Mouse (Mus musculus): ENCODE measurements at regions not wholly inside any gene's neighbourhood (a gene's known extent, or its start where the extent isn't known, plus 50 kb on each side); places are given as distances from the start of the nearest gene placed in this dataset.

DNA sequence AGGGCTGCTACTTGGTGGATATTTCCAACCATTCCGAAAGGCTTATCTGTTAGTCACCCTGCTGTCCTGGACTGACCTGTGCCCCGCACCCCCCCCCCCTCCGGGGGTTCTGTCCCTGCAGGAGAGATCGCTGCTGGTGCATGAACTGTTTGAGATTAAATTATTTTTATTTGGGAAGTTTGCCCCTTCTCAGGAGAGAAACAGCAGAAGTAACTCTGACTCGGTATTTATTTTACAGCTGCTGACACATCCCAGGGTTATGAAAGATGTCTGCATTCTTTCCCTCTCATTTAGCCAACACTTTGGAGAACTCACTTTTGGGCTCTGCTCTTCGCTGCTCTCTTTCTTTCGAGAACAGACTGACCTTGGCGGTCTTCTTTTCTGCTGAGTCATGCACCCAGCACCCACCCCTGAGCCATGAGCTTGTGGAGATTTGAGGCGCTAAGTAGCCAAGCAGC lies 99.5 kb upstream of the Rgma start:
- DNase-seq (ENCODE audit: low spot score) = no peak

- no peak for DNase-seq (ENCODE audit: low spot score)
Observed at GRCm38 (mm10) chr7:73278616-73279015, 96.7 kb upstream of the Rgma start.

GRCm38 (mm10) chr7:73279936-73280445 lies 95.3 kb upstream of the Rgma start:
- no peak for DNase-seq (ENCODE audit: low spot score)

GRCm38 (mm10) chr7:73286244-73286643 lies 89.1 kb upstream of the Rgma start:
- no peak for DNase-seq (ENCODE audit: low spot score)

DNA sequence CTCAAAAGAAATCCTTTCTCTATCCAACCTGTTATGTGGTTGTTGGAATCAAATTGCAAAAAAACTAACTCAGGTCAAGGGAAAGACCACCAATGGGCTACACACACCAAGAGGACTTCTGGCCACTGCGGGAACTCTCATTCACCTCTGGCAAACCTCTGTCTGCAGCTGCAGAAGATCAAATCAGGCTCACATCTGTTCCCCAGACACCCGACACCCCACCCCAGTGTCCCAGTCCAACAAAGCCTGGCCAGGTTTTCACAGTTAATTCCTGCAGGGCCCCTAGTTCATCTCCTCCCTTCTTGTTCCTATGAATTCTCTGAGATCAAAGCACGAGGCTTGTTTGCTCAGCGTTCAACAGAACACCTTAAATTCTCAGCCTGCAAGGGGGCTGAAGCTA lies 82.0 kb upstream of the Rgma start:
- no peak for DNase-seq (ENCODE audit: low spot score)

DNA sequence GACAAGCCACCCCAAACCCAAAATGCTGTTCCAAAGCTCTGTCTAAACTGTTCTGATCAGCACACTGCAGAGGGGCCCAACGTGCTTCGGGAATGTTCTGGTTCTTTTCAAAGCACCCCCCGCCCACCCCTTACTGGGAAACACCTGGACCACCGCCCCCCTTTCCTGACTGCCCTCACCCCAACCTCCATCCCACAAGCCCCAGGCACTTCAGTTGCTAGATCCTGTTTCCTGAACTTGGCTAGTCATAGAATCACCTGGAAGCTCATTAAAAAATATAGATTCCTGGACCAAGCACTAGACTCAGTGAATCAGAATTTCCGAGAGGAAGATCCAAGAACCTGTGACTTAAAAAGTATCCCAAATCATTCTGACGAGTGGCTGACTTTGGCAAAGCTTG lies 80.9 kb upstream of the Rgma start:
- no peak for DNase-seq (ENCODE audit: low spot score)

- no peak for DNase-seq (ENCODE audit: low spot score)
Observed at GRCm38 (mm10) chr7:73302501-73302900, 72.8 kb upstream of the Rgma start.

- no peak for DNase-seq (ENCODE audit: low spot score)
Observed at GRCm38 (mm10) chr7:73303818-73304217, 71.5 kb upstream of the Rgma start.

- no peak for DNase-seq (ENCODE audit: low spot score)
Observed at GRCm38 (mm10) chr7:73304799-73305198, 70.5 kb upstream of the Rgma start.

DNA sequence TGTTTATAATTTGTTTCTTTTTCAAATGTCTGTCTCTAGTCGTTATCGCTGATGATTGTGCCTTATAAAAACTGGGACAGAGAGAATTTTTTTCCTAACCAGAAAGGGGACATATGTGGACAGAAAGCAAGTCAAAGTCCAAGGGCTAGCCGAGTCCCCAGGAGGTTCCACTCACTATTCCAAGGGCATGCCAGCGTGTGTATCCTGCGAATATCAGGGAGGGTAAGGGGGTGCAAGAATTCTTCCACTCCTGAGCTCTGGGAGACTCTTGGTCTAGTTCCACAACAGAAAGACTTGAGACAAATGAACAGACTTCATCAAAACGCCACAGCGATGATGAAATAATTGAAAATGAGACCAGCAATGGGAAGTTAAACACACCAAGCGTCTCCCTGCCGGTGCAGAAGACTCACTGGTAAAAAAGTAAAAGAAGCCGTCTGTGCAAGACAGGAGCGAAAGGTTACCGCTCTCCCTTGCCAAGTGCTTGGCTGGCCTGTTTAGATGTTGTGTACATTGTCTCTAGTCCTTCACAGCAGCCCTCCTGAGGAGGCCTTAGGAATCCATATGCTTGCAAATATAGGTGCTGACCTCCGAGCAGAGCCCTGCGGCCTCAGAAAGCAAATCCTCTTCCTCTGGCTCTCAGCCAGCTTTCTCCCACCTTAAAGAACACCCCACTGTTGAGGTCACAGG lies 69.9 kb upstream of the Rgma start:
- DNase-seq (ENCODE audit: low spot score) = no peak

DNA sequence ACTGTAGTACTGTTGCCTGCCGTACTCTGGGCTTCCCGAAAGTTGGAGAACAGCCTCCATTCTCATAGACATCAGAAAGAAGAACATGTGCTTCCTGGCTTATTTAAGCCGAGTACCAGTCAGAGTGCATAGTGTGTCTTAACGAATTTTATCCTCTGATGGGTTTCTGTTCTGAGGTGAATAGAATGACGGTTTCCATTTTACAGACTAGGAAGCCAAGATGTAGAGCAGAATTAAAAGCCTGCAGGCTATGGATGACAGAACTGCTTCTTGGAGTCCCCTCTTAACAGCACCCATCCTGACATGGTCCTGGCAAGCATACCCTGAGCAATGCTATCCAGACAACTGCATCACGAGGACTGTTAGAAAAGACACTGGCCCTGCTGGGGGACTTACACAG lies 69.0 kb upstream of the Rgma start:
- DNase-seq (ENCODE audit: low spot score) = no peak

DNA sequence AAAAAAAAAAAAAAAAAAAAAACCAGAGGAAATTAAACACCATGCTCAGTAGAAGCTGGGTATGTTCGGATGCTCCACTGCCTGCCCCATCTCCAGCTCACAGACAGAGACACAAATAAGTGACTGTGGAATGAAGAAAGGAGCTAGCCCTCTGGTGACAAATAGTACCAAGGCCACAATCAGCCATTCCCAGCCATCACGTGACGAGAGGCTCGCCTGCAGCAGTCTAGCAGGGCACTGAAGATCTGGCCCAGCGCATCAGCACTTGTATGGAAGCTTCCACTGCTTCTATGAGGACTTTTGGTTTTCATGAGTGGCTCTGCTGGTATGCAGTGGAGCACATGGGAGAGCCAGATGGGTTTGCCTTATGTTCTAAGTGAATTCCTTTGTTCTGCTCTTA lies 68.6 kb upstream of the Rgma start:
- DNase-seq (ENCODE audit: low spot score) = no peak

DNA sequence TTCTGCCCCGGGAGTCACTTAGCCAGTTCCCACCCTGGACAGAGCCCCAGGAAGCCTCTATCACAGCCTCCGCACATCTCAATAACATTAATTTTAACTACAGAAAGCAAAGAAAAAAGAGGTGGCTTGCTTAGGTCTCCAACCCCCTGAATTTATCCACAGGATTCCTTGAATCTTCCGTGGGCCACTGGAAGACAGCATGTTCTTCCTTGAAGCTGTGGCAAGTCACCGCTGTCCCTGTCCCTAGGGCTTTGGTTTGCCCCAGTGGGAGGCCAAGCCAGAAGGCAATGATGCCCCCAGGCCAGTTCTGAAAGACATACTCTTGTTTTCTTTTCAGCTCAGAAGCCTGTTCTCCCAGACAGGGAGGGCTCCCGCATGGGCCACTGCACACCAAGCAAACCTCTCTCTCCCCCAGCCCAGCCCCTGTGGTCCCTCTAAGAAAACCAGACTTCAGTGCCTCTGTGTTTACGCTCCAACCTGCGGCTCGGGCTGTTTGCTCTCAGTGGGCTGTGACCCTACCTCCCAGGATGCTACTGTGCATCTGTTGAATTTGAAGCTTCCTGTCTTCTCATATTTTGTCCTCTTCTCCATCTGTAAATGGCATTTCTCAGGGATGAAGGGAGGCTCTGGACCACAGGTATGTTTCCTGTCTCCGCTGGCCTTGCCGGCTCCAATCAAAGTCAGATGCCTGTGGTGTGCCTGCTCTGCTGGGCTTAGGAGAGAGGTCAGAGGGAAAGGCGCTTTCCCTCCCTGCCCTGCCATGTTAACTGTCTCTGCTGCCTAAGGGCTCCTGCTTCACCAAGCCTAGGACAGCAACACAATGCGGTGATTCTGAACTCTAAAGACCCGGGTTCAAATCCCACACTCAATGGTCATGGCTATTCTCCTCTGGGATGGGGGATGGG lies 67.5 kb upstream of the Rgma start:
- no peak for DNase-seq (ENCODE audit: low spot score)

- no peak for DNase-seq (ENCODE audit: low spot score)
Observed at GRCm38 (mm10) chr7:73308981-73309380, 66.3 kb upstream of the Rgma start.

DNA sequence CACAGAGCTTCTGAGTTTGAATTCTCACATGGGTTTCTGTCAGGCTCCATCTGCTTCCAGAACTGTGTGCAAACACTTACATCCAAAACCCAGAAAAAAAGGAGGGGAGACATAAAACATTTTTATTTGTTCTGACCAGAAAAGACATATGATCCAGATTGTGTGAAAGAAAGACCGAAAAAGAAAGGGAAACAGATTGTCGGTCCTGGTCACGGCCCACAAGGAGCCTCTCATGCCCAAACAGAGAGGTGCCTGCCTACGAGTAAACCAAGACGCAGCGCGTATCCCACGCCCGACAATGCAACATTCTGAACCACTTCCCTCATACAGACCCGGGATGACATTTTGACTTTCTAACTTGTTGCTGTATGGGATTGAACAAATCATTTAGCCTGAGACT lies 65.3 kb upstream of the Rgma start:
- no peak for DNase-seq (ENCODE audit: low spot score)

GRCm38 (mm10) chr7:73310581-73311136 lies 64.7 kb upstream of the Rgma start:
- no peak for DNase-seq (ENCODE audit: low spot score)

GRCm38 (mm10) chr7:73315555-73315954 lies 59.8 kb upstream of the Rgma start:
- no peak for DNase-seq (ENCODE audit: low spot score)

- no peak for DNase-seq (ENCODE audit: low spot score)
Observed at GRCm38 (mm10) chr7:73317574-73317973, 57.7 kb upstream of the Rgma start.

DNA sequence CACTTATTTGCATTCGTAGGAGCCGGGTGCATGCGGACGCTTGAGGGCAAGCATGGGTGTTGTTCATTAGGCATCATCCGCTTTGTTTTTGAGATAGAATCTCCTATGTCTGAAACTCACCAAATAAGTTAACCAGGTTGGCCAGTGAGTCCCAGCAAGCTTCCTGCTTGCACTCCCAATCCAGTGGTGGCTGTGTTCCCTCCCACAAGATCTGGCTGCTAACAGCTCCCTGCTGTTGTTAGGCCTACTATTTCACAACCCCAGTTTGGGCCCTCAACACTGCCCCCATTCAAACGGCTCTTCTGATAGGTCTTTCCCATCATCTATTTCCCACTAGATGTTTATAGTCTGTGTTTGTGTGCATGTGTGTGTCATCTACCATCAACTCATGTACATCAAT lies 56.3 kb upstream of the Rgma start:
- DNase-seq (ENCODE audit: low spot score) = no peak

DNA sequence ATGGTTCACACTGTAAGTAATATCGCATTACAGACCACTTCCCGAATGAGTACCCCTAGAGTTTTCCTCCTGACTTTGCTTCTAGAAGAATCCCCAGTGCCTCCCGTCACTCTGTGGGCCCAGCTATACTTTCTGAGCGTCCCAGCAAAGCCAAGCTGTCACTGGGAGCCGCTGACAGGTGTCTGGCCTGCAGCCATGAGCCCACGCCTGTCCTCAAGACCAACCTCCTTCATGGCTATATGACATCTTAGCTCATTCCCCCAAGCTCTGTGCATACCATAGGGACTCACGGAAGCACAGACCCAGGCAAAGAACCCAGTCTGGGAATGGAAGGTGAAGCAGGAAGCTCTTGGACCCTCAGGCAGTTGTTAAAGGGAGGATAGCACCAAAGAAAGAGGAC lies 55.3 kb upstream of the Rgma start:
- DNase-seq (ENCODE audit: low spot score) = no peak

DNA sequence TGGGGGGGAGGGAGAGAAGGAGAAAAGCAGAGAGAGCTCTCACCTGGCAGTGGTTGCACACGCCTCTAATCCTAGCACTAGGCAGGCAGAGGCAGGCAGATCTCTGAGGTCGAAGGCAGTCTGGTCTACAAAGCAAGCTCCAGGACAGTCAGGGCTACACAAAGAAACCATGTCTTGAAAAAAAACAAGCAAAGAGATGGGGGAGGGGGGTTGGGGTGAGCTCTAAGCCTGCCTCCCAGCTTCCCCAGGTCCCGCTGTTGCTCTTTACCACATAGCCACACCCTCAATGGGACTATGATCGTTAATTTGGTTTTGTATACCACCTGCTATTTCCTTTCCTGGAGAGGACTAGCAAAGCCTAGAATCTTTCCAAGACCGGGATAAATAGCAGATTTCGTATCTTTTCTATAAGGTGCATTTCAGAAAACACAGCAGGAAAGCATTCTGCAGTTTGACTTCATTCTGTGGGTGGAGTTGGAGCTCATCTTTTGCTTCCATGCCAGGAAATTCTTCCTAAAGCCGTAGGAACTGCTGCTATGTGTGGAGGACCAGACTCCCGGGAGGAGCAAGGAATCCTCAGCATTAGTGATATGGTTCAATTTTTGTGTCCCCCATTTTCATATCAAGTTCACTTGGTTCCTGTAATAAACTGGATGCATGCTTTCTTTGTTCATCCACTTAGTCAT lies 52.7 kb upstream of the Rgma start:
- no peak for DNase-seq (ENCODE audit: low spot score)

DNA sequence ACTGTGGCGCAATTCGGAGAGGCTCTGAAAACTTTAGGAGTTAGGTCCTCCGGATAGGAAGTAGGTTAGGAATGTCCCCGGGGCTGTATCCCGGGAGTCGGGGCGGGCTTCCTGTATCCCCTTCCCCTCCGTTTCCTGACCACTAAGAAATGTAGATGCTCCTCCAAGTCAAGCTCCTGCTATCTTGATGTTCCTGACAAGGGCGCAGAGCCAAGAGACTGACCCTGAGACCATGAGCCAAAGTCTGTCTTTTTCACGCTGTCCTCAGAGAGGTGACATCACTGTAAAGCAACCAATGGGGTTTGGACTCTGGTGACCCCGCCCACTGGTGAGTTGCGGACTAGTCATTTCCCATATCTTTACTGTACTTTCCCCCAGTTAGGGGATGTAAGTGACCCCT lies 51.8 kb upstream of the Rgma start:
- no peak for DNase-seq (ENCODE audit: low spot score)
